8 mouse cellular contexts compared by ENCODE assay signal in the genomic region with DNA sequence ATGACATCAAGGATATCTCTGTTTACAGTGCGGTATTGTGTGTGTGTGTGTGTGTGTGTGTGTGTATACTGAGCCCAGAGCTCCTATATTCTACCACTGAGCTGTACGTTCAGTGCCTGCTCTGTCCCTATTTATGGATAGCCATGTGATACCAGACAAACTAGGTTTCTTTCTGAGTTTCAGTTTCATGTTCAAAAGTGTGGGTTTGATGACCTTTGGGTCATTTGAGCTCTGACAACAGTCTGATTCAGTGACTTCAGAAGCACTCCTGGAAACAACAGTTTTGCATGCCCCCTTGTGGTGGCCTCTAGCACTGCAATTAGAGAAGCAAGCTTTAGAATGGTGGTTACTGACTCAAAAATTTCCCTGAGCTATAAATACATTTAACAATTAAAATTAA. TPM values are rescaled to one million over a fixed set of nuclear protein-coding genes. Genes with fewer than 3 reads are reported as not detected.
DNase-seq lines count a peak whose midpoint lies in the region; ATAC-seq and TF ChIP-seq lines count a peak whose summit lies in the region.

No protein-coding gene starts in this region.

- no peak overlapping the region for H3K4me2 ChIP-seq in hindbrain, embryonic 16.5 days (ENCODE audit: low read length)

- no peak overlapping the region for H3K27ac ChIP-seq in hindbrain, embryonic 10.5 days
- no peak overlapping the region for H3K27ac ChIP-seq in hindbrain, embryonic 16.5 days (ENCODE audit: low read depth, low read length)

- ATAC-seq in hindbrain, embryonic 16.5 days, result no peak; the same call in 1 of the 2 replicates
- 0 out of 2 replicates have a peak, but pooled peaks have one; percentile 64 for ATAC-seq in erythroid progenitor cell, adult 5-6 weeks (replicated peaks; ENCODE audit: low FRiP score, poor library complexity, severe bottlenecking)
- peak; percentile 76 to 85 for ATAC-seq in hematopoietic stem cell, adult 5-6 weeks (replicated peaks in 1 of 2; ENCODE audit: insufficient read depth in 1 of 2, low FRiP score in 2 of 2, low TSS enrichment in 1 of 2, low read depth in 1 of 2, poor library complexity in 2 of 2, severe bottlenecking in 2 of 2)

- no peaks in the 10 kb centered on the region for H3K27me3 ChIP-seq in hindbrain, embryonic 10.5 days (ENCODE audit: insufficient read depth, poor library complexity, severe bottlenecking)
- no peaks in the 10 kb centered on the region for H3K27me3 ChIP-seq in hindbrain, embryonic 16.5 days (replicated peaks; ENCODE audit: control insufficient read depth, insufficient read depth, low read length)

- no peaks in the 10 kb centered on the region for H3K9me3 ChIP-seq in hindbrain, embryonic 10.5 days
- H3K9me3 ChIP-seq in hindbrain, embryonic 16.5 days (ENCODE audit: control insufficient read depth, low read length), result no peaks in the 10 kb centered on the region

- peak; percentile 76 for DNase-seq in hindbrain, embryonic 10.5 days (ENCODE audit: low spot score)
- DNase-seq in brain, embryonic 14.5 days (ENCODE audit: low read depth), result peak; percentile 79
- DNase-seq in layer of hippocampus, postnatal 14 days (ENCODE audit: low spot score in 2 of 2), result peak; percentile 72 to 75
- peak; percentile 51 to 82 for DNase-seq in lung, postnatal 4 days
- DNase-seq in spleen, adult 12 weeks (ENCODE audit: low spot score), result peak; percentile 62

- 0 out of 2 replicates have a peak, but pooled peaks cover 6% of the 10 kb centered on the region for H3K4me1 ChIP-seq in hindbrain, embryonic 10.5 days (replicated peaks)
- no peaks in the 10 kb centered on the region for H3K4me1 ChIP-seq in hindbrain, embryonic 16.5 days (ENCODE audit: control insufficient read depth, insufficient read depth, low read depth, low read length)

- H3K4me3 ChIP-seq in hindbrain, embryonic 10.5 days, result no peak overlapping the region
- H3K4me3 ChIP-seq in hindbrain, embryonic 16.5 days (ENCODE audit: low read length), result no peak overlapping the region

- peak; percentile 77 for TF ChIP-seq CTCF in brain, embryonic 14.5 days (IDR thresholded peaks at IDR 0.05; ENCODE audit: borderline replicate concordance, extremely low read depth, insufficient read depth, insufficient read length)

- no peak overlapping the region for H3K9ac ChIP-seq in hindbrain, embryonic 16.5 days (ENCODE audit: low read depth, low read length)

- TF ChIP-seq POLR2A in brain, embryonic 14.5 days (IDR thresholded peaks at IDR 0.05; ENCODE audit: borderline replicate concordance, extremely low read depth, insufficient read depth, insufficient read length, poor library complexity, severe bottlenecking), result no peak

- no peaks in the 10 kb centered on the region for H3K36me3 ChIP-seq in hindbrain, embryonic 10.5 days
- H3K36me3 ChIP-seq in hindbrain, embryonic 16.5 days (ENCODE audit: control insufficient read depth, insufficient read depth, low read length), result no peaks in the 10 kb centered on the region

- WGBS in hindbrain, embryonic 10.5 days, result 76% methylated on average over 2 of the region's 2 CpGs
- 95% methylated on average over 2 of the region's 2 CpGs for WGBS in hindbrain, embryonic 16.5 days

RNA-seq across cellular contexts. Expression of a gene that starts 50.9 kb away (rescaled TPM):
- 55.5 and 60.5 TPM in 2 replicates for polyA plus RNA-seq in hindbrain, embryonic 10.5 days (2016; fragmentation: Nextera tagmentation; extraction: Ambion mirVana)
- polyA plus RNA-seq in hindbrain, embryonic 16.5 days (2015; fragmentation: Nextera tagmentation; extraction: Ambion mirVana), result 30.6 and 35.5 TPM in 2 replicates
- 49.6 and 52.7 TPM in 2 replicates for polyA plus RNA-seq in brain, embryonic 14.5 days (2012; rRNA removed)
- 57.3 and 66.7 TPM in 2 replicates for total RNA-seq in erythroid progenitor cell, adult 5-6 weeks (2015; ENCODE audit: low replicate concordance)
- 58.4 and 83.7 TPM in 2 replicates for total RNA-seq in erythroid progenitor cell, adult 5-6 weeks (2017; ENCODE audit: low replicate concordance)
- 45.7 and 97.1 TPM in 2 replicates for total RNA-seq in hematopoietic stem cell, adult 5-6 weeks (2017)
- 10 to 100 TPM; 20.5 to 20.6 TPM for total RNA-seq in layer of hippocampus, postnatal 14 days (2021)

RNA-seq across cellular contexts. Expression of a gene that starts 56.4 kb away (rescaled TPM):
- polyA plus RNA-seq in hindbrain, embryonic 10.5 days (2016; fragmentation: Nextera tagmentation; extraction: Ambion mirVana), result 8.3 and 8.4 TPM in 2 replicates
- polyA plus RNA-seq in hindbrain, embryonic 16.5 days (2015; fragmentation: Nextera tagmentation; extraction: Ambion mirVana), result 9.4 and 9.6 TPM in 2 replicates
- polyA plus RNA-seq in brain, embryonic 14.5 days (2012; rRNA removed), result 18.7 and 21.4 TPM in 2 replicates
- 4.2 and 9.4 TPM in 2 replicates for total RNA-seq in erythroid progenitor cell, adult 5-6 weeks (2015; ENCODE audit: low replicate concordance)
- 8.5 and 8.7 TPM in 2 replicates for total RNA-seq in erythroid progenitor cell, adult 5-6 weeks (2017; ENCODE audit: low replicate concordance)
- 9.6 and 13.9 TPM in 2 replicates for total RNA-seq in hematopoietic stem cell, adult 5-6 weeks (2017)
- 100 to 1,000 TPM; 145 TPM for total RNA-seq in layer of hippocampus, postnatal 14 days (2021)
